Mouse (Mus musculus): ENCODE results near the gene Nudt15. TPM values are rescaled to one million over a fixed set of nuclear protein-coding genes. Genes with fewer than 3 reads are reported as not detected.

The Nudt15 gene
- polyA plus RNA-seq, 1 experiment from 2014 or later: 6.6 TPM

DNA sequence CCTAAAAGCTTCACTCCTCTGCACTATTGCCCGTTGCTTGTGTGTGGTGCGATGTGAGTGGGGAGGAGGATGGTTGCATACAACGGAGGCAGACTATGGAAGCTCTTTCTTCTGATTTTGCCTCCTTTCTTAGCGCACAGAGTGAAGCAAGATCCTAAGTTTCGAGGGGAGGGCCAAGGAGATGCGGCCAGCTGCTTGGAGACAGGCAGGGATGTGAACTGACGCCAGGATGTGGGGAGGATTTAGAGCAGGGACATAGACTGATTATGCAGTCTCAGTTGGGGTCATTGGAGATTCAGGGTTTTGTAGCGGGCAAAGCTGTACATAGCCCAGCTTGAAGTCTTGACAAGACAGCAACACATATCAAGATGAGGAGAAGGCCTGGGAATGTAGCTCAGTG is 41.8 kb downstream of the Nudt15 start:
- ATAC-seq (ENCODE audit: insufficient number of reproducible peaks, insufficient read depth, low FRiP score, low TSS enrichment): no peak
- no peak overlapping the region for H3K9ac ChIP-seq
- H3K27me3 ChIP-seq: no peaks in the 10 kb centered on the region
- no peak overlapping the region for H3K4me3 ChIP-seq
- H3K36me3 ChIP-seq: no peaks in the 10 kb centered on the region
- H3K4me2 ChIP-seq (replicated peaks): no peak overlapping the region
- 67% methylated on average over 8 of the region's 8 CpGs for WGBS
- H3K4me1 ChIP-seq: peaks cover 19% of the 10 kb centered on the region
- H3K9me3 ChIP-seq: no peaks in the 10 kb centered on the region
- no peak overlapping the region for H3K27ac ChIP-seq

- Histone ChIP-seq H3K27ac (peak overlapping the region; percentile 50), H3K4me3 (no peak overlapping the region), H3K9me3 (no peaks in the 10 kb centered on the region), H3K36me3 (no peaks in the 10 kb centered on the region), H3K4me1 (peaks cover 11% of the 10 kb centered on the region), H3K27me3 (no peaks in the 10 kb centered on the region), H3K9ac (no peak overlapping the region), H3K4me2 (replicated peaks) (no peak overlapping the region)
- WGBS: 56% methylated on average over 13 of the region's 13 CpGs
- ATAC-seq (ENCODE audit: insufficient number of reproducible peaks, insufficient read depth, low FRiP score, low TSS enrichment): no peak
Measured at GRCm38 (mm10) chr14:73503237-73503933, 44.7 kb downstream of the Nudt15 start.

DNA sequence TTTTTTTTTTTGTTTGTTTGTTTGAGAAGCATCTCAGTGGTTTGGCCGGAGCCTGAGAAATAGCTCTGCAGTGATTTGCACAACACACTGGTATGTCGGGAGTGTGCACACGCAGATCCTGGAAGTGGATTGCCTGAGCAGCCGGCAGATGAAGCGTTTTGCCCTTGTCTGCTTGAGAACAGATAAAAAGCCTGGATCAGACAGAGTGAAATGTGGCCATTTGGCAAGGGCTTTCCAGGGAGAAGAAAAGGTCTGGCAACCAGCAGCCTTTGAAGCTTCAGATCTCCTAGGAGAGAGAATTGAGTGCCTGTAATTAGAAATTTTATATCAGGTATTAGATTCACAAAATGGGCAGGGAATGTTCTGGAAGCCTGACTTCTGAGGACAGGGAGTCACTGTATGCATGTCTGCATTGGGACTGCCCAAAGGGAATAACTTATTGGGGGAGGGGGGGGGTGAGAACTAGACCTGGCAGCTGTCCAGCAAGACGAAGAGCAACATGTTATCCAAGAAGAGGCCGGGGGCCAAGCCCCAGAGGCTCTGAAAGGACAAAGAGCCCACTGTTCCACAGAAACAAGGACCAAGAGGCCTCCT is 45.4 kb downstream of the Nudt15 start:
- Histone ChIP-seq H3K4me1 (peaks cover 11% of the 10 kb centered on the region), H3K9me3 (no peaks in the 10 kb centered on the region), H3K36me3 (no peaks in the 10 kb centered on the region), H3K4me2 (replicated peaks) (no peak overlapping the region), H3K9ac (no peak overlapping the region), H3K27me3 (no peaks in the 10 kb centered on the region), H3K27ac (peak overlapping the region; percentile 50; the same call in 1 of the 2 replicates), H3K4me3 (no peak overlapping the region)
- ATAC-seq (ENCODE audit: insufficient number of reproducible peaks, insufficient read depth, low FRiP score, low TSS enrichment): no peak
- WGBS: 40% methylated on average over 7 of the region's 7 CpGs

DNA sequence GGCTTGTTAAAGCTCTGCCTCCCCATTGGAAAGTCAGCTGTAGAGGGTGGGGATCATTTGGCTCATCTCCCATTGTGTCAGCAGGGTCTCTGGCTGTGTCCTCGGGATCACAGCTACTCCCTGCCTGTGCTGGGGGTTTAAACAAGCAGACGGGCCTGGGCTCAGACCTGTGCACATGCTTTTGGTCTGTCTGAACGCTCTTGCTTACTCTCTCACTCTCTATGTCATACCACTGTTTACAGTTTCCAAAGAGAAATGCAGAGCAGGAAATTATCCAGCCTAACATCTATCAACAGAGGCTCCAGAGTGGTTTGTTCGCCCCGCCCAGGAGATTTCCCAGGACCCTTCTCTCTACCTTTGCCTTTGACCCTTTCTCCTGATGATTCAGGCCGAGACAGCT is 46.3 kb downstream of the Nudt15 start:
- Histone ChIP-seq H3K27ac (no peak overlapping the region), H3K4me2 (replicated peaks) (no peak overlapping the region)
- WGBS: 74% methylated on average over 6 of the region's 6 CpGs

GRCm38 (mm10) chr14:73501283-73501682 is 46.8 kb downstream of the Nudt15 start:
- no peaks in the 10 kb centered on the region for H3K36me3 ChIP-seq
- H3K4me2 ChIP-seq (replicated peaks): no peak overlapping the region
- WGBS: 95% methylated on average over 9 of the region's 9 CpGs
- H3K27me3 ChIP-seq: no peaks in the 10 kb centered on the region
- no peak overlapping the region for H3K4me3 ChIP-seq
- H3K9me3 ChIP-seq: no peaks in the 10 kb centered on the region
- H3K9ac ChIP-seq: no peak overlapping the region
- no peak overlapping the region for H3K27ac ChIP-seq
- peaks cover 11% of the 10 kb centered on the region for H3K4me1 ChIP-seq
- ATAC-seq (ENCODE audit: insufficient number of reproducible peaks, insufficient read depth, low FRiP score, low TSS enrichment): no peak

More for the DNA sequence above, 46.3 kb downstream of the Nudt15 start:
- Histone ChIP-seq H3K4me3 (no peak overlapping the region), H3K4me1 (peaks cover 11% of the 10 kb centered on the region), H3K36me3 (no peaks in the 10 kb centered on the region), H3K9me3 (no peaks in the 10 kb centered on the region), H3K27me3 (no peaks in the 10 kb centered on the region), H3K9ac (no peak overlapping the region)
- no peak for ATAC-seq (ENCODE audit: insufficient number of reproducible peaks, insufficient read depth, low FRiP score, low TSS enrichment)

- H3K27me3 ChIP-seq: no peaks in the 10 kb centered on the region
- H3K9me3 ChIP-seq: 0 out of 2 replicates have a peak, but pooled peaks cover 3% of the 10 kb centered on the region
- ATAC-seq (ENCODE audit: insufficient number of reproducible peaks, insufficient read depth, low FRiP score, low TSS enrichment): no peak
- no peak overlapping the region for H3K27ac ChIP-seq
- no peak overlapping the region for H3K9ac ChIP-seq
- WGBS: 72% methylated on average over 7 of the region's 7 CpGs
- H3K36me3 ChIP-seq: no peaks in the 10 kb centered on the region
- no peak overlapping the region for H3K4me2 ChIP-seq (replicated peaks)
- no peak overlapping the region for H3K4me3 ChIP-seq
- no peaks in the 10 kb centered on the region for H3K4me1 ChIP-seq
Measured at GRCm38 (mm10) chr14:73495753-73496152, 52.3 kb downstream of the Nudt15 start.

DNA sequence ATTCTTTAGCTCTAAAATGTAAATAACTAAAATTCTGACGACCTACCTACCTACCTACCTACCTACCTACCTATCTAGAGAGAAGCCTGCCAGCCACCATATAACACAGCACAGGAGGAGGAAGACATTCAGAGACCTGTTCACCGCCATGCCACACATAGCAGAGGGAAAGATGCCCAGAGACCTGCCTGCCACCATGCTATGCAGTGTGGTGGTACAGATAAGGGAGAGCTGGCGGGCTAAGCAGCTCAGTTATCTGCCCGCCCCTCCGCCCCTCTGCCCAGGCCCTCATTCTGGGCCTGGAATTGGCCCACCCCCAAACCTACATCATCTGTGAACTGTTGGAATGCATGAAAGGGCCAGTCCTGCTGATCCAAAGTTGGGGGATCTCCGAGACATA is 53.9 kb downstream of the Nudt15 start:
- Histone ChIP-seq H3K9me3 (0 out of 2 replicates have a peak, but pooled peaks cover 3% of the 10 kb centered on the region), H3K4me1 (no peaks in the 10 kb centered on the region), H3K36me3 (no peaks in the 10 kb centered on the region), H3K27ac (no peak overlapping the region), H3K4me3 (no peak overlapping the region), H3K9ac (no peak overlapping the region), H3K4me2 (replicated peaks) (no peak overlapping the region), H3K27me3 (no peaks in the 10 kb centered on the region)
- 75% methylated on average over 6 of the region's 6 CpGs for WGBS
- no peak for ATAC-seq (ENCODE audit: insufficient number of reproducible peaks, insufficient read depth, low FRiP score, low TSS enrichment)

GRCm38 (mm10) chr14:73493356-73493755 is 54.7 kb downstream of the Nudt15 start:
- no peak overlapping the region for H3K4me2 ChIP-seq (replicated peaks)
- H3K4me1 ChIP-seq: no peaks in the 10 kb centered on the region
- H3K27ac ChIP-seq: no peak overlapping the region
- no peak overlapping the region for H3K4me3 ChIP-seq
- no peaks in the 10 kb centered on the region for H3K27me3 ChIP-seq
- 0 out of 2 replicates have a peak, but pooled peaks cover 3% of the 10 kb centered on the region for H3K9me3 ChIP-seq
- no peak for ATAC-seq (ENCODE audit: insufficient number of reproducible peaks, insufficient read depth, low FRiP score, low TSS enrichment)
- WGBS: 95% methylated on average over 6 of the region's 6 CpGs
- no peak overlapping the region for H3K9ac ChIP-seq
- no peaks in the 10 kb centered on the region for H3K36me3 ChIP-seq

DNA sequence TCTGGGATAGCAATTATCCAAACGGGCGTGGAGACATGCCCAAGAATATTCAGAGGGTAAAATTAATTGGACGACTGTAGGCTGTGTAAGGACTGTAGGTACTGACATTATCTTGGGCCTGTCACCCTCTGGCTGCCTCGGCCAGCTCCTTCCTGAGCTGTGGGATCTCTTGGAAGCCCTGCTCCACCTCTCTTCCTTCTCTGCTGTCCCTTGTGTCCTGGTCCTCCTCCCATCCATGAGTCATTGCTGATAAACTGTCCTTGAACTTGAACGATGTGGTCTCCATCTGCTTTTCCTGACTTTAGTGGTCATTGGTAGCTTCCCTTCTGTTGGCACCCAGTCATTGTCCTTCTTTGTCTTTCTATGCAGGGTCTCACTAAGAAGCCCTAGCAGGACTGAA is 61.4 kb downstream of the Nudt15 start:
- H3K27me3 ChIP-seq: no peaks in the 10 kb centered on the region
- H3K4me3 ChIP-seq: no peak overlapping the region
- H3K36me3 ChIP-seq: no peaks in the 10 kb centered on the region
- H3K4me2 ChIP-seq (replicated peaks): no peak overlapping the region
- H3K4me1 ChIP-seq: no peaks in the 10 kb centered on the region
- no peak overlapping the region for H3K27ac ChIP-seq
- WGBS: 77% methylated on average over 5 of the region's 5 CpGs
- H3K9ac ChIP-seq: no peak overlapping the region
- H3K9me3 ChIP-seq: 0 out of 2 replicates have a peak, but pooled peaks cover 3% of the 10 kb centered on the region
- no peak for ATAC-seq (ENCODE audit: insufficient number of reproducible peaks, insufficient read depth, low FRiP score, low TSS enrichment)

DNA sequence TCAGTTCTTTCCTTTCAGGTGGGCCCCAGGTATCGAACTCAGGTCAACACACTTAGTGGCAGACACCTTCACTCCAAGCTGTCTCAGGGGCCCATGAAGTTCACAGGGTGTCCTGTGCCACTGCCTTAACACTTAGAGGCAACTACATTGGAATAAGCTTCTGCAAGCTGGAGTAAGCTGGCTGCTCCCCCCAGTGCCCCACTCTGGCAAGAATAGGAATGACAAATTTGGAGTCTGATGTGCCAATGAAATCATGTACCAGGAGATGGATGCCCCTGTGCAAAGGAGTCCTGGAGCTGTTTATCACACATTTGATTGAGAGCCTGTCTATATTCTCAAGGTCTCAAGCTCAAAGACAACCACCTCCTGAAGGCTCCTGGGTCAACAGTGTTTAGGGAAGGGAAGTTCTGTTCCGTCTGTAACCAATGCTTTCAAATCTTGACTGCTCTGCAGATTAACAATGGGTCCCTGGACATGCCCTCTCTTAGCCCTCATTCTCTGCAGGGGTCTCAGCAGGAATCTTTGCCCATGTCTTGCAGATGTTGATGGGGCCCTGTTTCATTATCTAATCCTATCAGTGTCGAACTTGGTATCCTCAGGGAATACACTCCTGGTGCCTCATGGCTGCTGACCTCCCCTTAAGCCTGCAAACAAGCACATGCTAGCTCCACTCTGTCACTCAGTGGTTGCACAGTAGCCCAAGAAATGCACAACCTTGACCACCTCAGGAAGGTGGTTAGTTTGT is 63.5 kb downstream of the Nudt15 start:
- Histone ChIP-seq H3K9me3 (no peaks in the 10 kb centered on the region), H3K4me3 (no peak overlapping the region), H3K4me2 (replicated peaks) (no peak overlapping the region), H3K27me3 (no peaks in the 10 kb centered on the region), H3K9ac (no peak overlapping the region), H3K4me1 (no peaks in the 10 kb centered on the region), H3K36me3 (no peaks in the 10 kb centered on the region), H3K27ac (0 out of 2 replicates have a peak overlapping the region, but pooled peaks have one; percentile 11)
- WGBS: 62% methylated on average over 3 of the region's 3 CpGs
- ATAC-seq (ENCODE audit: insufficient number of reproducible peaks, insufficient read depth, low FRiP score, low TSS enrichment): no peak

DNA sequence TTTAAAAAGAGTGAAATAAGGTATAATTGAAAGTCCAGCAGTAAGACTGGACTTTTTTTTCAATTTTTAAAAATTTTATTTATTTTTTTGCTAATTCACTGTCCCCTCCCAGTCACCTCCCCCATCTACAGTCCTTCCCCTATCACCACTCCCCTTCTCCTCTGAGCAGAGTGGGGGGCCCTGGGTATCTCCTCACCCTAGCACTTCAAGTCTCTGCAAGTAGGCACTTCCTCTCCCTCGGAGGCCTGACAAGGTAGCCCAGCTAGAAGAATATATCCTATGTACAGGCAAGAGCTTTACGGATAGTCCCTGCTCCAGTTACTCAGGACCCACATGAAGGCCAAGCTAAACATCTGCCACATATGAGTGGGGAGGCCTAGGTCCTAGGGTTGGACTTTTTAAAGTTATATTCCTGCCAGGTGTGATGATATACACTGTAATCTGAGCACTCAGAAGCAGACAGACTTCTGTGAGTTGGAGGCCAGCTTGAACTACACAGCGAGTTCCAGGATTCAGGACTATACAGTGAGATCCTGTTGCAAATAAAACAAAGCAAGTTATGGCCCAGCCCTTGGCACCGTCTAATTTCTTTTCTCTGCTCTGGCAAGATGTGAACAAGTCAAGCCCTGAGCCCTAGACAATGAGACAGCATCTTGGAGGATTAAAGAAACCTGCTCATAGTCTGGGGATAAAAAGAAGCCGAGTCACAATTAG is 64.4 kb downstream of the Nudt15 start:
- H3K4me3 ChIP-seq: no peak overlapping the region
- 62% methylated on average over 5 of the region's 5 CpGs for WGBS
- H3K4me2 ChIP-seq (replicated peaks): no peak overlapping the region
- H3K27ac ChIP-seq: 0 out of 2 replicates have a peak overlapping the region, but pooled peaks have one; percentile 11
- 0 out of 2 replicates have a peak, but pooled peaks have one; percentile 55 for ATAC-seq (ENCODE audit: insufficient number of reproducible peaks, insufficient read depth, low FRiP score, low TSS enrichment)
- H3K9ac ChIP-seq: no peak overlapping the region
- H3K9me3 ChIP-seq: no peaks in the 10 kb centered on the region
- H3K27me3 ChIP-seq: no peaks in the 10 kb centered on the region
- H3K4me1 ChIP-seq: no peaks in the 10 kb centered on the region
- no peaks in the 10 kb centered on the region for H3K36me3 ChIP-seq

Measured in embryonic facial prominence, embryonic 12.5 days (tissue).